22 mouse cellular contexts compared by ENCODE assay signal in genomic region chr1:71312171-71312570, GRCm38 (mm10).
"Had no signal": no experiment of that assay in that cellular context is flagged by ENCODE, and none has a peak within 500 bp of the region (broad histone marks: within the 10 kb centered on the region; RNA-seq: fewer than 3 reads in every experiment).

No protein-coding gene starts in this region.

- H3K27ac ChIP-seq: limb, embryonic 12.5 days; limb, embryonic 15.5 days; liver, embryonic 12.5 days; liver, embryonic 15.5 days; lung, embryonic 15.5 days; midbrain, embryonic 10.5 days; midbrain, embryonic 13.5 days; neural tube, embryonic 13.5 days; stomach, embryonic 15.5 days had no signal

- H3K4me3 ChIP-seq: limb, embryonic 12.5 days; limb, embryonic 15.5 days; liver, embryonic 12.5 days; liver, embryonic 15.5 days; lung, embryonic 15.5 days; megakaryocyte, embryonic 14.5 days; midbrain, embryonic 10.5 days; midbrain, embryonic 13.5 days; myocyte; neural tube, embryonic 13.5 days; stomach, embryonic 15.5 days had no signal

- H3K9ac ChIP-seq: limb, embryonic 12.5 days; limb, embryonic 15.5 days; liver, embryonic 12.5 days; liver, embryonic 15.5 days; lung, embryonic 15.5 days; midbrain, embryonic 13.5 days; neural tube, embryonic 13.5 days; stomach, embryonic 15.5 days had no signal

- ATAC-seq: liver, embryonic 12.5 days; midbrain, embryonic 13.5 days; midbrain, embryonic 16.5 days had no signal

- H3K4me1 ChIP-seq: limb, embryonic 12.5 days; limb, embryonic 15.5 days; liver, embryonic 12.5 days; liver, embryonic 15.5 days; lung, embryonic 15.5 days; megakaryocyte, embryonic 14.5 days; midbrain, embryonic 10.5 days; midbrain, embryonic 13.5 days; neural tube, embryonic 13.5 days; stomach, embryonic 15.5 days had no signal

- H3K9me3 ChIP-seq: limb, embryonic 12.5 days; limb, embryonic 15.5 days; liver, embryonic 12.5 days; liver, embryonic 15.5 days; lung, embryonic 15.5 days; midbrain, embryonic 10.5 days; midbrain, embryonic 13.5 days; neural tube, embryonic 13.5 days; stomach, embryonic 15.5 days had no signal

- DNase-seq: kidney, postnatal 14 days; kidney, postnatal 4 days; left cerebral cortex, postnatal 4 days; lung, adult 18-20 months; lung, postnatal 10 days; lung, postnatal 36 days; retina, postnatal 1 day; right cerebral cortex, postnatal 25 days; spleen, adult 18-20 months; thymus, postnatal 25 days had no signal

- H3K36me3 ChIP-seq: limb, embryonic 12.5 days; limb, embryonic 15.5 days; liver, embryonic 12.5 days; liver, embryonic 15.5 days; lung, embryonic 15.5 days; midbrain, embryonic 10.5 days; midbrain, embryonic 13.5 days; neural tube, embryonic 13.5 days; stomach, embryonic 15.5 days had no signal

- H3K4me2 ChIP-seq: limb, embryonic 12.5 days; limb, embryonic 15.5 days; liver, embryonic 12.5 days; liver, embryonic 15.5 days; lung, embryonic 15.5 days; midbrain, embryonic 13.5 days; neural tube, embryonic 13.5 days; stomach, embryonic 15.5 days had no signal

- H3K27me3 ChIP-seq: limb, embryonic 12.5 days; limb, embryonic 15.5 days; liver, embryonic 12.5 days; liver, embryonic 15.5 days; lung, embryonic 15.5 days; megakaryocyte, embryonic 14.5 days; midbrain, embryonic 13.5 days; neural tube, embryonic 13.5 days; stomach, embryonic 15.5 days had no signal
